Mouse (Mus musculus) thymus, adult 2 months (tissue): ENCODE data around the gene Nktr.

Source experiments
- CTCF ChIP-seq: fragments of 200-500 bp; IDR thresholded peaks from 2 replicates; pipeline ENCODE4 v1.5.1; 2012; ENCODE audit warnings: mild to moderate bottlenecking, control low read depth, low read length, moderate library complexity, borderline replicate concordance; ENCODE audit not compliant: control insufficient read depth, poor library complexity, insufficient read depth; ENCODE audit errors: extremely low read depth
- POLR2A ChIP-seq: fragments of 200-500 bp; IDR thresholded peaks from 2 replicates; pipeline ENCODE4 v1.6.1; 2012; ENCODE audit warnings: mild to moderate bottlenecking, low read length, control low read depth, moderate library complexity; ENCODE audit not compliant: control insufficient read depth, poor library complexity, insufficient read depth; ENCODE audit errors: extremely low read depth

DNA sequence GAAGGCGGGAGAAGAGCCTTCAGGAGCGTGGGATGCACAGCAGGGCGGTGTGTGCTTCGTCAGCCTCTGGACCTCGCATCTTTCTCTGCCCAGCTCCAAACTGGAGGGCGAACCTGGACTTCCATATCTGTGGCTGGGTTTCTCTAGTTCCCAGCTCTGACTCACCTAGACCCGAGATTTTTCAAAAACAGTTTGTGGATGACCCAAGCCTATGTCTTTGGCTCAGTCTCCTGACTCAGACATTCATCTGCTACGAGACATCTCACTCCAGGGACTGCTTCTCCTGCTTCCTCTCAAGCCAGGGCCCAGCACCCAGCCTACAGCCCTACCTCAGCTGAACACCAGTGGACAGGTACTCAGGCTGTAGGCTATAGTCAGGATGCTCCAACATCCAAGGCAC lies 66.3 kb downstream of the Nktr start:
- no peak for TF ChIP-seq POLR2A
- no peak for TF ChIP-seq CTCF
